Mouse (Mus musculus) bone marrow, adult 2 months (tissue): ENCODE measurements around the gene Ttll1.

Source experiments
- CTCF ChIP-seq: fragments of 200-500 bp; IDR thresholded peaks from 2 replicates; pipeline ENCODE4 v1.5.1; 2011; ENCODE audit warnings: low read length, control low read depth; ENCODE audit not compliant: control insufficient read depth, insufficient read depth
- POLR2A ChIP-seq: fragments of 200-500 bp; IDR thresholded peaks from 2 replicates; pipeline ENCODE4 v1.6.1; 2011; ENCODE audit warnings: low read depth, mild to moderate bottlenecking, control low read depth, low read length, borderline replicate concordance; ENCODE audit not compliant: control insufficient read depth

GRCm38 (mm10) chr15:83445908-83446307 is 64.8 kb downstream of the Ttll1 start:
- TF ChIP-seq POLR2A (no peak), CTCF (no peak)
